Mouse (Mus musculus): Measurements from ENCODE around the gene Trak2. TPM values are rescaled to one million over a fixed set of nuclear protein-coding genes. Genes with fewer than 3 reads are reported as not detected.
"Not testable (repeated sequence)": the region's sequence is repeated elsewhere in the genome, so short reads cannot be mapped to it uniquely, and the experiment has no call there.

Trak2 gene
- polyA plus RNA-seq, 1 experiment from 2014 or later, result 15.8 TPM

- 73% methylated on average over 5 of the region's 5 CpGs for WGBS
- DNase-seq (ENCODE audit: low spot score), result no peak
These were observed 83.2 kb downstream of the Trak2 start for GRCm38 (mm10) chr1:58889826-58890546.

GRCm38 (mm10) chr1:58885646-58886045 lies 87.6 kb downstream of the Trak2 start:
- Histone ChIP-seq H3K27ac (ENCODE audit: low read depth, low read length) (no peak overlapping the region), H3K9me3 (ENCODE audit: control insufficient read depth, low read length) (no peaks in the 10 kb centered on the region), H3K4me3 (ENCODE audit: low read depth, low read length) (no peak overlapping the region), H3K4me1 (replicated peaks; ENCODE audit: control insufficient read depth, insufficient read depth, low read length) (no peaks in the 10 kb centered on the region), H3K27me3 (ENCODE audit: control insufficient read depth, insufficient read depth, low read length) (no peaks in the 10 kb centered on the region), H3K9ac (ENCODE audit: low read depth, low read length) (no peak overlapping the region), H3K4me2 (replicated peaks; ENCODE audit: low read depth, low read length) (no peak overlapping the region), H3K36me3 (ENCODE audit: control insufficient read depth, insufficient read depth, low read length) (no peaks in the 10 kb centered on the region)
- DNase-seq (ENCODE audit: low spot score) (no peak), ATAC-seq (ENCODE audit: low FRiP score) (no peak)
- 76% methylated on average over 4 of the region's 4 CpGs for WGBS

More at GRCm38 (mm10) chr1:58889826-58890546, 83.2 kb downstream of the Trak2 start:
- Histone ChIP-seq H3K9ac (ENCODE audit: low read depth, low read length) (no peak overlapping the region), H3K27me3 (ENCODE audit: control insufficient read depth, insufficient read depth, low read length) (no peaks in the 10 kb centered on the region), H3K4me3 (ENCODE audit: low read depth, low read length) (no peak overlapping the region), H3K27ac (ENCODE audit: low read depth, low read length) (no peak overlapping the region), H3K4me1 (replicated peaks; ENCODE audit: control insufficient read depth, insufficient read depth, low read length) (no peaks in the 10 kb centered on the region), H3K36me3 (ENCODE audit: control insufficient read depth, insufficient read depth, low read length) (no peaks in the 10 kb centered on the region), H3K9me3 (ENCODE audit: control insufficient read depth, low read length) (no peaks in the 10 kb centered on the region), H3K4me2 (replicated peaks; ENCODE audit: low read depth, low read length) (no peak overlapping the region)
- ATAC-seq (ENCODE audit: low FRiP score), result no peak

GRCm38 (mm10) chr1:58883279-58883678 lies 90.0 kb downstream of the Trak2 start:
- H3K4me3 ChIP-seq (ENCODE audit: low read depth, low read length); H3K27me3 ChIP-seq (ENCODE audit: control insufficient read depth, insufficient read depth, low read length); DNase-seq (ENCODE audit: low spot score); H3K9ac ChIP-seq (ENCODE audit: low read depth, low read length); H3K4me1 ChIP-seq (replicated peaks; ENCODE audit: control insufficient read depth, insufficient read depth, low read length); H3K27ac ChIP-seq (ENCODE audit: low read depth, low read length); ATAC-seq (ENCODE audit: low FRiP score); H3K36me3 ChIP-seq (ENCODE audit: control insufficient read depth, insufficient read depth, low read length); H3K9me3 ChIP-seq (ENCODE audit: control insufficient read depth, low read length); H3K4me2 ChIP-seq (replicated peaks; ENCODE audit: low read depth, low read length): not testable (repeated sequence)
- 90% methylated on average over 9 of the region's 9 CpGs for WGBS

- not testable (repeated sequence) for H3K4me3 ChIP-seq (ENCODE audit: low read depth, low read length); H3K9ac ChIP-seq (ENCODE audit: low read depth, low read length); H3K4me1 ChIP-seq (replicated peaks; ENCODE audit: control insufficient read depth, insufficient read depth, low read length); H3K27me3 ChIP-seq (ENCODE audit: control insufficient read depth, insufficient read depth, low read length); H3K27ac ChIP-seq (ENCODE audit: low read depth, low read length); H3K4me2 ChIP-seq (replicated peaks; ENCODE audit: low read depth, low read length); H3K36me3 ChIP-seq (ENCODE audit: control insufficient read depth, insufficient read depth, low read length); DNase-seq (ENCODE audit: low spot score); ATAC-seq (ENCODE audit: low FRiP score); H3K9me3 ChIP-seq (ENCODE audit: control insufficient read depth, low read length)
- WGBS, result 81% methylated on average over 2 of the region's 2 CpGs
These were observed 93.9 kb downstream of the Trak2 start for GRCm38 (mm10) chr1:58879291-58879690.

GRCm38 (mm10) chr1:58876500-58876899 lies 96.7 kb downstream of the Trak2 start:
- H3K27ac ChIP-seq (ENCODE audit: low read depth, low read length); H3K9ac ChIP-seq (ENCODE audit: low read depth, low read length); DNase-seq (ENCODE audit: low spot score); H3K27me3 ChIP-seq (ENCODE audit: control insufficient read depth, insufficient read depth, low read length); H3K4me3 ChIP-seq (ENCODE audit: low read depth, low read length); H3K4me2 ChIP-seq (replicated peaks; ENCODE audit: low read depth, low read length); H3K4me1 ChIP-seq (replicated peaks; ENCODE audit: control insufficient read depth, insufficient read depth, low read length); ATAC-seq (ENCODE audit: low FRiP score); H3K36me3 ChIP-seq (ENCODE audit: control insufficient read depth, insufficient read depth, low read length); H3K9me3 ChIP-seq (ENCODE audit: control insufficient read depth, low read length): not testable (repeated sequence)
- 93% methylated on average over 4 of the region's 4 CpGs for WGBS

- not testable (repeated sequence) for H3K27ac ChIP-seq (ENCODE audit: low read depth, low read length); DNase-seq (ENCODE audit: low spot score); ATAC-seq (ENCODE audit: low FRiP score); H3K4me1 ChIP-seq (replicated peaks; ENCODE audit: control insufficient read depth, insufficient read depth, low read length); H3K9ac ChIP-seq (ENCODE audit: low read depth, low read length); H3K4me2 ChIP-seq (replicated peaks; ENCODE audit: low read depth, low read length); H3K36me3 ChIP-seq (ENCODE audit: control insufficient read depth, insufficient read depth, low read length); H3K9me3 ChIP-seq (ENCODE audit: control insufficient read depth, low read length); H3K4me3 ChIP-seq (ENCODE audit: low read depth, low read length); H3K27me3 ChIP-seq (ENCODE audit: control insufficient read depth, insufficient read depth, low read length)
- 83% methylated on average over 3 of the region's 3 CpGs for WGBS
These were observed 112.6 kb downstream of the Trak2 start for GRCm38 (mm10) chr1:58860586-58860985.

GRCm38 (mm10) chr1:58859738-58860365 lies 113.4 kb downstream of the Trak2 start:
- H3K4me1 ChIP-seq (replicated peaks; ENCODE audit: control insufficient read depth, insufficient read depth, low read length); H3K4me2 ChIP-seq (replicated peaks; ENCODE audit: low read depth, low read length); DNase-seq (ENCODE audit: low spot score); H3K27ac ChIP-seq (ENCODE audit: low read depth, low read length); H3K4me3 ChIP-seq (ENCODE audit: low read depth, low read length); H3K9me3 ChIP-seq (ENCODE audit: control insufficient read depth, low read length); H3K9ac ChIP-seq (ENCODE audit: low read depth, low read length); H3K36me3 ChIP-seq (ENCODE audit: control insufficient read depth, insufficient read depth, low read length); ATAC-seq (ENCODE audit: low FRiP score); H3K27me3 ChIP-seq (ENCODE audit: control insufficient read depth, insufficient read depth, low read length): not testable (repeated sequence)
- WGBS, result 90% methylated on average over 13 of the region's 13 CpGs

- H3K4me2 ChIP-seq (replicated peaks; ENCODE audit: low read depth, low read length); H3K27ac ChIP-seq (ENCODE audit: low read depth, low read length); H3K9ac ChIP-seq (ENCODE audit: low read depth, low read length); DNase-seq (ENCODE audit: low spot score); H3K36me3 ChIP-seq (ENCODE audit: control insufficient read depth, insufficient read depth, low read length); H3K4me3 ChIP-seq (ENCODE audit: low read depth, low read length); H3K27me3 ChIP-seq (ENCODE audit: control insufficient read depth, insufficient read depth, low read length); H3K4me1 ChIP-seq (replicated peaks; ENCODE audit: control insufficient read depth, insufficient read depth, low read length); H3K9me3 ChIP-seq (ENCODE audit: control insufficient read depth, low read length); ATAC-seq (ENCODE audit: low FRiP score): not testable (repeated sequence)
- 65% methylated on average over 4 of the region's 4 CpGs for WGBS
These were observed 114.1 kb downstream of the Trak2 start for GRCm38 (mm10) chr1:58859131-58859530.

- H3K9me3 ChIP-seq (ENCODE audit: control insufficient read depth, low read length); DNase-seq (ENCODE audit: low spot score); H3K4me1 ChIP-seq (replicated peaks; ENCODE audit: control insufficient read depth, insufficient read depth, low read length); H3K9ac ChIP-seq (ENCODE audit: low read depth, low read length); H3K27ac ChIP-seq (ENCODE audit: low read depth, low read length); H3K27me3 ChIP-seq (ENCODE audit: control insufficient read depth, insufficient read depth, low read length); ATAC-seq (ENCODE audit: low FRiP score); H3K4me2 ChIP-seq (replicated peaks; ENCODE audit: low read depth, low read length); H3K4me3 ChIP-seq (ENCODE audit: low read depth, low read length); H3K36me3 ChIP-seq (ENCODE audit: control insufficient read depth, insufficient read depth, low read length): not testable (repeated sequence)
- WGBS, result 81% methylated on average over 3 of the region's 3 CpGs
These were observed 116.4 kb downstream of the Trak2 start for GRCm38 (mm10) chr1:58856811-58857210.

Data from hindbrain, embryonic 11.5 days (tissue).